8 mouse cellular contexts compared by ENCODE assay signal in the genomic region with DNA sequence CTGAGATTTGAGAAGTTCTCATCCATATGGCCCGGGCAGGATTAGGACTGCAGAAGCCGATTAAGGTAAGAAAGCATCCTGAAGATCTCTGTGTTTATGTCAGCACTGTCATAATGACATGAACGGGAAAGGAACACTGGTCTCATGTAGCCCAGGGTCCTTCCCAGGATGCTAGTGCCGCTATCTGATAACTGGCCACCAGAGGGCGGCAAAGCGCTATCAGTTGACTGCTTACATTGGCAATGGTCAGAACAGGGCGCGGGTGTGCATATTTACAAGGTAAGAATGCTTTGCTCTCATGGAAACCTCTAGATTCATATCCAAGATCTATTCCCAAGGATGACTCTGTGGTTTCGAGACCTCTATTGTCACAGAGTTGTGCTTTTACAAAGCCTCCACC. TPM values are rescaled to one million over a fixed set of nuclear protein-coding genes. Genes with fewer than 3 reads are reported as not detected.
DNase-seq lines count a peak whose midpoint lies in the region; ATAC-seq lines count a peak whose summit lies in the region.

No protein-coding gene starts in this region.

- H3K4me2 ChIP-seq in embryonic facial prominence, embryonic 11.5 days (ENCODE audit: low read depth, low read length), result no peak overlapping the region
- H3K4me2 ChIP-seq in liver, embryonic 11.5 days, result no peak overlapping the region
- no peak overlapping the region for H3K4me2 ChIP-seq in neural tube, embryonic 13.5 days

- H3K27me3 ChIP-seq in embryonic facial prominence, embryonic 11.5 days (ENCODE audit: control insufficient read depth, insufficient read depth, low read length), result no peaks in the 10 kb centered on the region
- no peaks in the 10 kb centered on the region for H3K27me3 ChIP-seq in liver, embryonic 11.5 days (replicated peaks; ENCODE audit: control insufficient read depth, insufficient read depth, low read length)
- H3K27me3 ChIP-seq in neural tube, embryonic 13.5 days, result no peaks in the 10 kb centered on the region

- H3K9ac ChIP-seq in embryonic facial prominence, embryonic 11.5 days (replicated peaks; ENCODE audit: low read length), result no peak overlapping the region
- H3K9ac ChIP-seq in liver, embryonic 11.5 days (ENCODE audit: low read depth, low read length), result no peak overlapping the region
- no peak overlapping the region for H3K9ac ChIP-seq in neural tube, embryonic 13.5 days

- ATAC-seq in embryonic facial prominence, embryonic 11.5 days (replicated peaks; ENCODE audit: insufficient number of reproducible peaks, low FRiP score, low TSS enrichment, low read depth), result no peak; the same call in 1 of the 2 replicates
- peak; percentile 54; the same call in 1 of the 2 replicates for ATAC-seq in liver, embryonic 11.5 days (replicated peaks; ENCODE audit: low FRiP score)
- peak; percentile 63; the same call in 1 of the 2 replicates for ATAC-seq in neural tube, embryonic 13.5 days (ENCODE audit: low read depth)

- H3K36me3 ChIP-seq in embryonic facial prominence, embryonic 11.5 days (replicated peaks; ENCODE audit: control insufficient read depth, insufficient read depth, low read depth, low read length), result no peaks in the 10 kb centered on the region
- no peaks in the 10 kb centered on the region for H3K36me3 ChIP-seq in liver, embryonic 11.5 days (ENCODE audit: control insufficient read depth, insufficient read depth, low read length)
- no peaks in the 10 kb centered on the region for H3K36me3 ChIP-seq in neural tube, embryonic 13.5 days

- H3K9me3 ChIP-seq in embryonic facial prominence, embryonic 11.5 days (replicated peaks; ENCODE audit: control insufficient read depth, low read length), result no peaks in the 10 kb centered on the region
- no peaks in the 10 kb centered on the region for H3K9me3 ChIP-seq in liver, embryonic 11.5 days (ENCODE audit: control insufficient read depth, low read length)
- no peaks in the 10 kb centered on the region for H3K9me3 ChIP-seq in neural tube, embryonic 13.5 days

- WGBS in embryonic facial prominence, embryonic 11.5 days, result 10% methylated on average over 9 of the region's 9 CpGs
- WGBS in liver, embryonic 11.5 days, result 10% methylated on average over 9 of the region's 9 CpGs
- WGBS in neural tube, embryonic 13.5 days, result 13% methylated on average over 9 of the region's 9 CpGs

- DNase-seq in 416B (ENCODE audit: low read depth), result peak; percentile 63
- peak; percentile 85 for DNase-seq in adrenal gland, postnatal 25 days
- peak; percentile 94 for DNase-seq in embryonic facial prominence, embryonic 11.5 days (ENCODE audit: low spot score)
- peak; percentile 43 to 75 for DNase-seq in heart, adult 9 months (ENCODE audit: low spot score in 2 of 2)
- peak; percentile 92 for DNase-seq in kidney, postnatal 10 days
- peak; percentile 68 for DNase-seq in liver, embryonic 11.5 days (ENCODE audit: low spot score)
- DNase-seq in testis, postnatal 14 days (ENCODE audit: low spot score), result peak; percentile 75

- H3K4me1 ChIP-seq in embryonic facial prominence, embryonic 11.5 days (ENCODE audit: control insufficient read depth, insufficient read depth, low read length), result no peaks in the 10 kb centered on the region
- H3K4me1 ChIP-seq in liver, embryonic 11.5 days (replicated peaks; ENCODE audit: control insufficient read depth, insufficient read depth, low read length), result no peaks in the 10 kb centered on the region
- H3K4me1 ChIP-seq in neural tube, embryonic 13.5 days (replicated peaks), result no peaks in the 10 kb centered on the region

- no peak overlapping the region for H3K27ac ChIP-seq in embryonic facial prominence, embryonic 11.5 days (replicated peaks; ENCODE audit: low read depth, low read length)
- no peak overlapping the region for H3K27ac ChIP-seq in liver, embryonic 11.5 days (ENCODE audit: low read depth, low read length)
- H3K27ac ChIP-seq in neural tube, embryonic 13.5 days (replicated peaks), result no peak overlapping the region

- no peak overlapping the region for H3K4me3 ChIP-seq in embryonic facial prominence, embryonic 11.5 days (ENCODE audit: low read depth, low read length)
- H3K4me3 ChIP-seq in liver, embryonic 11.5 days (ENCODE audit: low read depth, low read length), result no peak overlapping the region
- H3K4me3 ChIP-seq in neural tube, embryonic 13.5 days, result no peak overlapping the region

RNA-seq across cellular contexts. Expression of gene Ces1a, which starts 36.6 kb away (rescaled TPM):
- total RNA-seq in adrenal gland, postnatal 25 days (2021), result not detected in 2 replicates
- not detected in 2 replicates for polyA plus RNA-seq in embryonic facial prominence, embryonic 11.5 days (2014; fragmentation: Nextera tagmentation; extraction: Ambion mirVana)
- not detected in 2 replicates for polyA plus RNA-seq in liver, embryonic 11.5 days (2014; fragmentation: Nextera tagmentation; extraction: Ambion mirVana)
- not detected in 2 replicates for polyA plus RNA-seq in neural tube, embryonic 13.5 days (2015; fragmentation: Nextera tagmentation; extraction: Ambion mirVana)

RNA-seq across cellular contexts. Expression of gene Slc6a2, which starts 51.6 kb away (rescaled TPM):
- total RNA-seq in adrenal gland, postnatal 25 days (2021), result 5.5 and 10.4 TPM in 2 replicates
- 0.06 and 0.18 TPM in 2 replicates for polyA plus RNA-seq in embryonic facial prominence, embryonic 11.5 days (2014; fragmentation: Nextera tagmentation; extraction: Ambion mirVana)
- 0.03 TPM in 1 of 2 replicates, not detected in the other for polyA plus RNA-seq in liver, embryonic 11.5 days (2014; fragmentation: Nextera tagmentation; extraction: Ambion mirVana)
- polyA plus RNA-seq in neural tube, embryonic 13.5 days (2015; fragmentation: Nextera tagmentation; extraction: Ambion mirVana), result 0.13 TPM in 1 of 2 replicates, not detected in the other
